28 mouse cellular contexts compared by ENCODE assay signal in genomic region chr17:72640095-72640494, GRCm38 (mm10). TPM values are rescaled to one million over a fixed set of nuclear protein-coding genes. Genes with fewer than 3 reads are reported as not detected.
DNase-seq lines count a peak whose midpoint lies in the region; ATAC-seq and TF ChIP-seq lines count a peak whose summit lies in the region.
"Had no signal": no experiment of that assay in that cellular context is flagged by ENCODE, and none has a peak within 500 bp of the region (broad histone marks: within the 10 kb centered on the region; RNA-seq: fewer than 3 reads in every experiment).

No protein-coding gene starts in this region.

- H3K27me3 ChIP-seq in heart, embryonic 11.5 days (ENCODE audit: control insufficient read depth, insufficient read depth, low read length), result no peaks in the 10 kb centered on the region
- H3K27me3 ChIP-seq in lung, embryonic 14.5 days (ENCODE audit: insufficient read depth, low read length), result no peaks in the 10 kb centered on the region
- H3K27me3 ChIP-seq in MEL (ENCODE audit: control insufficient read depth in 1 of 2, insufficient read depth in 2 of 2, low read length in 2 of 2), result no peaks in the 10 kb centered on the region; a peak in 1 of 4 replicates
- H3K27me3 ChIP-seq: CH12.LX; embryonic facial prominence, embryonic 12.5 days; forebrain, embryonic 12.5 days; forebrain, embryonic 15.5 days had no signal

- no peak overlapping the region for H3K9ac ChIP-seq in heart, embryonic 11.5 days (ENCODE audit: low read depth, low read length)
- no peak overlapping the region for H3K9ac ChIP-seq in lung, embryonic 14.5 days
- no peak overlapping the region for H3K9ac ChIP-seq in MEL (ENCODE audit: control insufficient read depth, low read depth, low read length, poor library complexity, severe bottlenecking)
- H3K9ac ChIP-seq: embryonic facial prominence, embryonic 12.5 days; forebrain, embryonic 12.5 days; forebrain, embryonic 15.5 days; hindbrain, embryonic 14.5 days had no signal

- ATAC-seq in heart, embryonic 11.5 days (replicated peaks; ENCODE audit: insufficient number of reproducible peaks, low FRiP score, low TSS enrichment), result no peak
- ATAC-seq in lung, embryonic 14.5 days (ENCODE audit: insufficient read depth), result no peak
- ATAC-seq: activated CD4-positive, CD25-positive, alpha-beta regulatory T cell, adult 4 months; forebrain, embryonic 15.5 days; hindbrain, postnatal 0 days; inflammation-experienced regulatory T-cells, adult 6 months; intestine, embryonic 16.5 days had no signal

- no peak for TF ChIP-seq CTCF in lung, embryonic 14.5 days (IDR thresholded peaks at IDR 0.05; ENCODE audit: low read depth)
- TF ChIP-seq CTCF in MEL (IDR thresholded peaks at IDR 0.05 in 2 of 3, conservative IDR thresholded peaks at IDR 0.05 in 1 of 3; ENCODE audit: control insufficient read depth in 1 of 3, insufficient read depth in 1 of 3, low read depth in 2 of 3, low read length in 3 of 3, poor library complexity in 1 of 3, severe bottlenecking in 1 of 3), result no peak

- TF ChIP-seq EP300 in MEL (IDR thresholded peaks at IDR 0.05; ENCODE audit: low read depth in 1 of 2, low read length in 2 of 2), result peak; percentile 75 to 82

- H3K9me3 ChIP-seq in heart, embryonic 11.5 days (replicated peaks; ENCODE audit: control insufficient read depth, low read length), result no peaks in the 10 kb centered on the region
- H3K9me3 ChIP-seq in lung, embryonic 14.5 days (ENCODE audit: low read depth, low read length), result no peaks in the 10 kb centered on the region
- no peaks in the 10 kb centered on the region for H3K9me3 ChIP-seq in MEL (replicated peaks; ENCODE audit: insufficient read depth, low read length)
- H3K9me3 ChIP-seq: embryonic facial prominence, embryonic 12.5 days; forebrain, embryonic 12.5 days; forebrain, embryonic 15.5 days; hindbrain, embryonic 10.5 days had no signal

- no peak for TF ChIP-seq RAD21 in MEL (IDR thresholded peaks at IDR 0.05; ENCODE audit: low read depth, low read length)

- no peaks in the 10 kb centered on the region for H3K79me2 ChIP-seq in MEL (ENCODE audit: control insufficient read depth, insufficient read depth, low read length, poor library complexity)

- no peaks in the 10 kb centered on the region for H3K36me3 ChIP-seq in heart, embryonic 11.5 days (ENCODE audit: control insufficient read depth, insufficient read depth, low read length)
- H3K36me3 ChIP-seq in lung, embryonic 14.5 days (ENCODE audit: insufficient read depth), result no peaks in the 10 kb centered on the region
- no peaks in the 10 kb centered on the region for H3K36me3 ChIP-seq in MEL (ENCODE audit: control insufficient read depth in 1 of 2, insufficient read depth in 2 of 2, low read length in 2 of 2)
- H3K36me3 ChIP-seq: embryonic facial prominence, embryonic 12.5 days; forebrain, embryonic 12.5 days; forebrain, embryonic 15.5 days; G1E; hindbrain, embryonic 10.5 days had no signal

- no peak overlapping the region for H3K4me3 ChIP-seq in heart, embryonic 11.5 days (ENCODE audit: low read depth, low read length)
- no peak overlapping the region for H3K4me3 ChIP-seq in lung, embryonic 14.5 days (ENCODE audit: low read depth, low read length)
- H3K4me3 ChIP-seq in MEL (ENCODE audit: control insufficient read depth in 1 of 2, insufficient read depth in 1 of 2, low read depth in 2 of 2, low read length in 2 of 2), result no peak overlapping the region
- H3K4me3 ChIP-seq: embryonic facial prominence, embryonic 12.5 days; erythroblast, embryonic 14.5 days; forebrain, embryonic 12.5 days; forebrain, embryonic 15.5 days; hindbrain, embryonic 10.5 days had no signal

- WGBS in heart, embryonic 11.5 days (ENCODE audit: insufficient replicate concordance), result 37% methylated on average over 4 of the region's 4 CpGs
- WGBS in lung, embryonic 14.5 days, result 34% methylated on average over 4 of the region's 4 CpGs

- H3K4me1 ChIP-seq in heart, embryonic 11.5 days (ENCODE audit: control insufficient read depth, insufficient read depth, low read length), result no peaks in the 10 kb centered on the region; the same call in 1 of the 2 replicates
- H3K4me1 ChIP-seq in lung, embryonic 14.5 days (ENCODE audit: insufficient read depth), result no peaks in the 10 kb centered on the region
- H3K4me1 ChIP-seq in MEL (ENCODE audit: control insufficient read depth in 1 of 2, insufficient read depth in 2 of 2, low read length in 2 of 2), result peaks cover 3 to 7% of the 10 kb centered on the region in 2 experiments; a peak in 2 of 4 replicates
- H3K4me1 ChIP-seq: embryonic facial prominence, embryonic 12.5 days had no signal

- no peak overlapping the region for H3K27ac ChIP-seq in heart, embryonic 11.5 days (ENCODE audit: low read depth, low read length)
- no peak overlapping the region for H3K27ac ChIP-seq in lung, embryonic 14.5 days (ENCODE audit: low read depth)
- no peak overlapping the region for H3K27ac ChIP-seq in MEL (ENCODE audit: control insufficient read depth, low read depth, low read length)
- H3K27ac ChIP-seq: embryonic facial prominence, embryonic 12.5 days; forebrain, embryonic 12.5 days; forebrain, embryonic 15.5 days; hindbrain, embryonic 10.5 days; hindbrain, embryonic 14.5 days; hindbrain, postnatal 0 days had no signal

- TF ChIP-seq POLR2A in MEL (IDR thresholded peaks at IDR 0.05; ENCODE audit: control insufficient read depth in 1 of 2, insufficient read depth in 1 of 2, low read depth in 1 of 2, low read length in 2 of 2, poor library complexity in 1 of 2), result no peak

- no peak overlapping the region for H3K4me2 ChIP-seq in heart, embryonic 11.5 days
- no peak overlapping the region for H3K4me2 ChIP-seq in lung, embryonic 14.5 days
- H3K4me2 ChIP-seq: embryonic facial prominence, embryonic 12.5 days; forebrain, embryonic 12.5 days; forebrain, embryonic 15.5 days; hindbrain, embryonic 14.5 days had no signal

- DNase-seq in heart, adult 11 months, result peak; percentile 40
- peak; percentile 23 for DNase-seq in lung, embryonic 14.5 days
- no peak for DNase-seq in lung, postnatal 10 days
- DNase-seq in MEL (ENCODE audit: low read depth, low spot score), result peak; percentile 50
- DNase-seq in yolk sac, embryonic 10.5 days (ENCODE audit: low spot score), result peak; percentile 39
- no peak for DNase-seq in adrenal gland, adult 2 months
- DNase-seq: adrenal gland, postnatal 10 days; adrenal gland, postnatal 36 days; B cell, adult 2 months; cerebellum, adult 18-20 months; cerebellum, adult 9-10 months; cerebellum, postnatal 14 days; gastrocnemius, postnatal 25 days had no signal

TF ChIP-seq in MEL, 35 proteins besides CTCF, POLR2A, EP300 and RAD21:
- TF ChIP-seq ETS1 (IDR thresholded peaks at IDR 0.05; ENCODE audit: low read depth, low read length), result peak; percentile 54; the same call in 1 of the 2 replicates
- peak; percentile 87 for TF ChIP-seq GATA1 (IDR thresholded peaks at IDR 0.05; ENCODE audit: low read depth, low read length)
- peak; percentile 89 for TF ChIP-seq TCF12 (IDR thresholded peaks at IDR 0.05; ENCODE audit: low read depth, low read length)
- peak; percentile 31; the same call in 1 of the 2 replicates for TF ChIP-seq TAL1 (IDR thresholded peaks at IDR 0.05; ENCODE audit: low read length)
- no peak for TF ChIP-seq MXI1 (IDR thresholded peaks at IDR 0.05; ENCODE audit: low read depth, low read length)
- TF ChIP-seq NELFE (IDR thresholded peaks at IDR 0.05; ENCODE audit: low read depth, low read length), result no peak
- TF ChIP-seq E2F4 (IDR thresholded peaks at IDR 0.05; ENCODE audit: borderline replicate concordance, low read depth, low read length), result no peak
- peak; percentile 74 for TF ChIP-seq RCOR1 (IDR thresholded peaks at IDR 0.05; ENCODE audit: low read depth, low read length)
- no peak for TF ChIP-seq USF1 (IDR thresholded peaks at IDR 0.05; ENCODE audit: low read depth, low read length)
- 0 out of 2 replicates have a peak, but pooled peaks have one; percentile 24 for TF ChIP-seq MAZ (IDR thresholded peaks at IDR 0.05; ENCODE audit: low read depth, low read length)
- peak; percentile 37; the same call in 1 of the 2 replicates for TF ChIP-seq BHLHE40 (IDR thresholded peaks at IDR 0.05; ENCODE audit: borderline replicate concordance, low read depth, low read length)

RNA-seq across cellular contexts. Expression of gene Alk, which starts 35.7 kb away (rescaled TPM):
- polyA plus RNA-seq in heart, embryonic 11.5 days (2014; fragmentation: Nextera tagmentation; extraction: Ambion mirVana), result 0.17 and 0.39 TPM in 2 replicates
- polyA plus RNA-seq in lung, embryonic 14.5 days (2014; fragmentation: Nextera tagmentation; extraction: Ambion mirVana), result 0.03 and 0.07 TPM in 2 replicates
- total RNA-seq in MEL (2012; rRNA removed), result not detected in 2 replicates
- not detected for polyA plus RNA-seq in MEL (2012; ENCODE audit: insufficient read depth in 1 of 2, insufficient read length in 2 of 2, low read depth in 1 of 2, low replicate concordance in 2 of 2, missing spikeins in 1 of 2)
- under 1 TPM; 0.06 to 0.07 TPM for total RNA-seq in adrenal gland, adult 2 months (2021)
- 0.01 and 0.02 TPM in 2 replicates for polyA plus RNA-seq in adrenal gland, adult 2 months (2012; rRNA removed)
- total RNA-seq: adrenal gland, postnatal 36 days; gastrocnemius, adult 8-10 months; heart, postnatal 25 days had no signal
- polyA plus RNA-seq: erythroblast, embryonic 14.5 days; G1E had no signal

Comparison
In these comparisons a context has a peak if more than half of its experiments do, and no peak if none do; other contexts are left out.
1. DNase-seq: peak in heart, adult 11 months (single experiment), lung, embryonic 14.5 days (single experiment), MEL (single experiment) and yolk sac, embryonic 10.5 days (single experiment); none in lung, postnatal 10 days (single experiment) and adrenal gland, adult 2 months (single experiment).